Mouse (Mus musculus): ENCODE data around the gene Gm49395. TPM values are rescaled to one million over a fixed set of nuclear protein-coding genes. Genes with fewer than 3 reads are reported as not detected.

The Gm49395 gene
- polyA plus RNA-seq, 1 experiment from 2014 or later = 2.2 TPM

GRCm38 (mm10) chr13:115102754-115103153 is 1.0 kb upstream of the Gm49395 start:
- no peaks in the 10 kb centered on the region for H3K27me3 ChIP-seq
- no peak for DNase-seq (ENCODE audit: low read depth, low spot score)
- no peak for ATAC-seq
- no peak for TF ChIP-seq CTCF (IDR thresholded peaks at IDR 0.05)
- CTCF ChIA-PET = interaction anchor here (0.9 kb wide), 1 partner anchor 115 kb away, joined by 3 read pairs; no protein-coding TSS in a partner anchor
- POLR2A ChIA-PET = interaction anchor here (0.7 to 3.5 kb wide), 2 partner anchors 12 to 32 kb away, joined by 4 to 19 read pairs; partner anchors contain the start of gene Pelo
- in situ Hi-C loops (cut with MboI; ENCODE audit: low pct_unique_long_range_greater_than_20kb) = loop anchor here (25.0 kb wide), 1 partner anchor 1610 kb away; no protein-coding TSS in a partner anchor

- CTCF ChIA-PET = interaction anchor here (0.7 to 1.5 kb wide), 10 partner anchors 9 to 120 kb away, joined by 3 to 9 read pairs (median 3); partner anchors contain the start of gene Pelo
- POLR2A ChIA-PET = interaction anchor here (1.0 to 3.5 kb wide), 2 partner anchors 10 to 38 kb away, joined by 3 to 19 read pairs; partner anchors contain the start of gene Pelo
- no peak for DNase-seq (ENCODE audit: low read depth, low spot score)
- in situ Hi-C loops (cut with MboI; ENCODE audit: low pct_unique_long_range_greater_than_20kb) = loop anchor here (25.0 kb wide), 1 partner anchor 1612 kb away; no protein-coding TSS in a partner anchor
- no peak for ATAC-seq
- TF ChIP-seq CTCF (IDR thresholded peaks at IDR 0.05) = no peak
- H3K27me3 ChIP-seq = no peaks in the 10 kb centered on the region
These were observed 1.1 kb downstream of the Gm49395 start for GRCm38 (mm10) chr13:115100381-115101177.

GRCm38 (mm10) chr13:115099381-115099780 is 2.3 kb downstream of the Gm49395 start:
- ATAC-seq = no peak

GRCm38 (mm10) chr13:115098227-115098626 is 3.5 kb downstream of the Gm49395 start:
- TF ChIP-seq CTCF (IDR thresholded peaks at IDR 0.05) = no peak
- in situ Hi-C loops (cut with MboI; ENCODE audit: low pct_unique_long_range_greater_than_20kb) = loop anchor here (10.0 kb wide), 1 partner anchor 63 kb away; no protein-coding TSS in a partner anchor
- CTCF ChIA-PET = interaction anchor here (1.2 to 1.5 kb wide), 2 partner anchors 104 to 109 kb away, joined by 3 read pairs; no protein-coding TSS in a partner anchor
- H3K27me3 ChIP-seq = no peaks in the 10 kb centered on the region
- POLR2A ChIA-PET = interaction anchor here (0.6 kb wide), 1 partner anchor 37 kb away, joined by 3 read pairs; no protein-coding TSS in a partner anchor
- ATAC-seq (no peak), DNase-seq (ENCODE audit: low read depth, low spot score) (no peak)

More at GRCm38 (mm10) chr13:115099381-115099780, 2.3 kb downstream of the Gm49395 start:
- H3K27me3 ChIP-seq = no peaks in the 10 kb centered on the region
- POLR2A ChIA-PET = interaction anchor here (3.5 kb wide), 1 partner anchor 9 kb away, joined by 19 read pairs; the partner anchor contains the start of gene Pelo
- CTCF ChIA-PET = interaction anchor here (1.1 to 1.5 kb wide), 2 partner anchors 10 to 119 kb away, joined by 3 to 9 read pairs; no protein-coding TSS in a partner anchor
- no peak for DNase-seq (ENCODE audit: low read depth, low spot score)
- in situ Hi-C loops (cut with MboI; ENCODE audit: low pct_unique_long_range_greater_than_20kb) = loop anchor here (10.0 kb wide), 1 partner anchor 65 kb away; no protein-coding TSS in a partner anchor
- no peak for TF ChIP-seq CTCF (IDR thresholded peaks at IDR 0.05)

- ChIA-PET CTCF (interaction anchor here (0.7 to 1.5 kb wide), 2 partner anchors 58 to 108 kb away, joined by 3 to 4 read pairs; no protein-coding TSS in a partner anchor), POLR2A (no interaction called here)
- in situ Hi-C loops (cut with MboI; ENCODE audit: low pct_unique_long_range_greater_than_20kb) = loop anchor here (10.0 kb wide), 1 partner anchor 62 kb away; no protein-coding TSS in a partner anchor
- no peaks in the 10 kb centered on the region for H3K27me3 ChIP-seq
- ATAC-seq = no peak
- TF ChIP-seq CTCF (IDR thresholded peaks at IDR 0.05) = no peak
- DNase-seq (ENCODE audit: low read depth, low spot score) = no peak
These were observed 4.8 kb downstream of the Gm49395 start for GRCm38 (mm10) chr13:115096965-115097364.

GRCm38 (mm10) chr13:115096216-115096615 is 5.5 kb downstream of the Gm49395 start:
- in situ Hi-C loops (cut with MboI; ENCODE audit: low pct_unique_long_range_greater_than_20kb) = loop anchor here (10.0 kb wide), 1 partner anchor 61 kb away; no protein-coding TSS in a partner anchor
- no peak for TF ChIP-seq CTCF (IDR thresholded peaks at IDR 0.05)
- no peak for ATAC-seq

GRCm38 (mm10) chr13:115095392-115095791 is 6.3 kb downstream of the Gm49395 start:
- ChIA-PET CTCF (interaction anchor here (0.9 to 1.5 kb wide), 5 partner anchors 15 to 76 kb away, joined by 3 to 6 read pairs (median 4); no protein-coding TSS in a partner anchor), POLR2A (no interaction called here)
- no peaks in the 10 kb centered on the region for H3K27me3 ChIP-seq
- TF ChIP-seq CTCF (IDR thresholded peaks at IDR 0.05) = no peak
- in situ Hi-C loops (cut with MboI; ENCODE audit: low pct_unique_long_range_greater_than_20kb) = loop anchor here (10.0 kb wide), 1 partner anchor 61 kb away; no protein-coding TSS in a partner anchor
- no peak for ATAC-seq
- DNase-seq (ENCODE audit: low read depth, low spot score) = no peak

More at GRCm38 (mm10) chr13:115096216-115096615, 5.5 kb downstream of the Gm49395 start:
- POLR2A ChIA-PET = interaction anchor here (0.5 kb wide), 1 partner anchor 40 kb away, joined by 3 read pairs; no protein-coding TSS in a partner anchor
- DNase-seq (ENCODE audit: low read depth, low spot score) = no peak
- CTCF ChIA-PET = interaction anchor here (0.7 to 1.5 kb wide), 4 partner anchors 14 to 75 kb away, joined by 3 to 4 read pairs (median 4); no protein-coding TSS in a partner anchor
- no peaks in the 10 kb centered on the region for H3K27me3 ChIP-seq

GRCm38 (mm10) chr13:115091511-115091910 is 10.2 kb downstream of the Gm49395 start:
- H3K27me3 ChIP-seq = no peaks in the 10 kb centered on the region
- ChIA-PET POLR2A (interaction anchor here (0.7 to 3.4 kb wide), 2 partner anchors 9 to 20 kb away, joined by 3 to 19 read pairs; partner anchors contain the start of genes Gm49395 and Itga1), CTCF (interaction anchor here (2.2 kb wide), 1 partner anchor 12 kb away, joined by 10 read pairs; no protein-coding TSS in a partner anchor)
- DNase-seq (ENCODE audit: low read depth, low spot score) (no peak), ATAC-seq (no peak)
- no peak for TF ChIP-seq CTCF (IDR thresholded peaks at IDR 0.05)
- in situ Hi-C loops (cut with MboI; ENCODE audit: low pct_unique_long_range_greater_than_20kb) = loop anchor here (5.0 to 10.0 kb wide), 2 partner anchors 57 to 89 kb away; no protein-coding TSS in a partner anchor

GRCm38 (mm10) chr13:115090977-115091445 is 10.7 kb downstream of the Gm49395 start:
- DNase-seq (ENCODE audit: low read depth, low spot score) (no peak), ATAC-seq (no peak)
- POLR2A ChIA-PET = interaction anchor here (3.4 kb wide), 1 partner anchor 10 kb away, joined by 19 read pairs; the partner anchor contains the start of genes Gm49395 and Itga1
- H3K27me3 ChIP-seq = no peaks in the 10 kb centered on the region
- no peak for TF ChIP-seq CTCF (IDR thresholded peaks at IDR 0.05)
- CTCF ChIA-PET = interaction anchor here (2.2 kb wide), 1 partner anchor 12 kb away, joined by 10 read pairs; no protein-coding TSS in a partner anchor
- in situ Hi-C loops (cut with MboI; ENCODE audit: low pct_unique_long_range_greater_than_20kb) = loop anchor here (5.0 to 10.0 kb wide), 2 partner anchors 56 to 89 kb away; no protein-coding TSS in a partner anchor
